8 mouse cellular contexts compared by ENCODE assay signal in the genomic region with DNA sequence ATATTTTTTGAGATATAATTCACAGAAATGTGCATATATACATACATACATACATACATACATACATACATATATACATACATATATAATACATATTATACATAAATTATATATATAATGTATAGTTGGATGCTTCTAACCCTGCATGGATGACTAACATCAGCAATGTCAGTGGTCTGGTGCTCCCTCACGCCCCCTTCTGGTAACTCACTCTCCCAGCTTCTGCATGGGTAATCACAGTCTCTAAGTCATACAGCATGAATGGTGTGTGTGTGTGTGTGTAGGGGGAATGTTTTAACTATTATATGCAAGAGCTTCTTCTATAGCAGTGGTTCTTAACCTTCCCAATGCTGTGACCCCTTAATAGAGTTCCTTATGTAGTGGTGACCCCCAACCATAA.
DNase-seq lines count a peak whose midpoint lies in the region; ATAC-seq and TF ChIP-seq lines count a peak whose summit lies in the region.

No protein-coding gene starts in this region.

- no peak overlapping the region for H3K27ac ChIP-seq in lung, embryonic 14.5 days (ENCODE audit: low read depth)
- no peak overlapping the region for H3K27ac ChIP-seq in cortical plate, adult 2 months (ENCODE audit: insufficient read depth, low read length)
- no peak overlapping the region for H3K27ac ChIP-seq in hindbrain, embryonic 16.5 days (ENCODE audit: low read depth, low read length)

- no peak overlapping the region for H3K9ac ChIP-seq in lung, embryonic 14.5 days
- H3K9ac ChIP-seq in hindbrain, embryonic 16.5 days (ENCODE audit: low read depth, low read length): no peak overlapping the region

- TF ChIP-seq CTCF in lung, embryonic 14.5 days (IDR thresholded peaks at IDR 0.05; ENCODE audit: low read depth): peak; percentile 54
- peak; percentile 32; the same call in 1 of the 2 replicates for TF ChIP-seq CTCF in cortical plate, adult 2 months (IDR thresholded peaks at IDR 0.05; ENCODE audit: extremely low read depth, insufficient read depth, low read length)

- no peak overlapping the region for H3K4me3 ChIP-seq in lung, embryonic 14.5 days (ENCODE audit: low read depth, low read length)
- no peak overlapping the region for H3K4me3 ChIP-seq in cortical plate, adult 2 months (ENCODE audit: insufficient read depth, low read length)
- H3K4me3 ChIP-seq in hindbrain, embryonic 16.5 days (ENCODE audit: low read length): no peak overlapping the region

- no peaks in the 10 kb centered on the region for H3K27me3 ChIP-seq in lung, embryonic 14.5 days (ENCODE audit: insufficient read depth, low read length)
- H3K27me3 ChIP-seq in hindbrain, embryonic 16.5 days (replicated peaks; ENCODE audit: control insufficient read depth, insufficient read depth, low read length): no peaks in the 10 kb centered on the region

- TF ChIP-seq POLR2A in cortical plate, adult 2 months (IDR thresholded peaks at IDR 0.05; ENCODE audit: extremely low read depth, insufficient read depth, low read length): no peak

- H3K36me3 ChIP-seq in lung, embryonic 14.5 days (ENCODE audit: insufficient read depth): no peaks in the 10 kb centered on the region
- no peaks in the 10 kb centered on the region for H3K36me3 ChIP-seq in hindbrain, embryonic 16.5 days (ENCODE audit: control insufficient read depth, insufficient read depth, low read length)

- no peak for ATAC-seq in lung, embryonic 14.5 days (ENCODE audit: insufficient read depth)
- no peak for ATAC-seq in hindbrain, embryonic 16.5 days

- no peak overlapping the region for H3K4me2 ChIP-seq in lung, embryonic 14.5 days
- no peak overlapping the region for H3K4me2 ChIP-seq in hindbrain, embryonic 16.5 days (ENCODE audit: low read length)

- 18% methylated on average over 1 of the region's 1 CpGs for WGBS in lung, embryonic 14.5 days
- 13% methylated on average over 1 of the region's 1 CpGs for WGBS in hindbrain, embryonic 16.5 days

- no peaks in the 10 kb centered on the region for H3K9me3 ChIP-seq in lung, embryonic 14.5 days (ENCODE audit: low read depth, low read length)
- no peaks in the 10 kb centered on the region for H3K9me3 ChIP-seq in hindbrain, embryonic 16.5 days (ENCODE audit: control insufficient read depth, low read length)

- 0 out of 2 replicates have a peak, but pooled peaks cover 6% of the 10 kb centered on the region for H3K4me1 ChIP-seq in lung, embryonic 14.5 days (ENCODE audit: insufficient read depth)
- H3K4me1 ChIP-seq in cortical plate, adult 2 months (ENCODE audit: control insufficient read depth, insufficient read depth, low read length): no peaks in the 10 kb centered on the region
- H3K4me1 ChIP-seq in hindbrain, embryonic 16.5 days (ENCODE audit: control insufficient read depth, insufficient read depth, low read depth, low read length): peaks cover 4% of the 10 kb centered on the region

- DNase-seq in embryo, embryonic 10 days (ENCODE audit: low spot score): peak; percentile 53
- DNase-seq in embryo, embryonic 10.5 days (ENCODE audit: low spot score): no peak
- peak; percentile 55 for DNase-seq in lung, embryonic 14.5 days
- DNase-seq in lung, adult 18-20 months: no peak
- DNase-seq in thymus, postnatal 0 days (ENCODE audit: low spot score): peak; percentile 52
- DNase-seq in gastrocnemius, postnatal 10 days: no peak

Comparison
In these comparisons a context has a peak if more than half of its experiments do, and no peak if none do; other contexts are left out.
1. DNase-seq: peak in embryo, embryonic 10 days (single experiment), lung, embryonic 14.5 days (single experiment) and thymus, postnatal 0 days (single experiment); none in embryo, embryonic 10.5 days (single experiment), lung, adult 18-20 months (0 of 2) and gastrocnemius, postnatal 10 days (single experiment).